Mouse (Mus musculus): ENCODE measurements at regions not wholly inside any gene's neighbourhood (a gene's known extent, or its start where the extent isn't known, plus 50 kb on each side); places are given as distances from the start of the nearest gene placed in this dataset.

GRCm38 (mm10) chrX:98452026-98452425, 303.5 kb downstream of the Ar start:
- no peak for TF ChIP-seq EP300 (IDR thresholded peaks at IDR 0.05; ENCODE audit: low read depth)
- no peak for TF ChIP-seq CTCF (IDR thresholded peaks at IDR 0.05; ENCODE audit: low read depth)

Data from heart, postnatal 0 days (tissue).